Mouse (Mus musculus) Patski (cell line): ENCODE measurements around the gene Fubp1. TPM values are rescaled to one million over a fixed set of nuclear protein-coding genes. Genes with fewer than 3 reads are reported as not detected.

Experiments used
- ATAC-seq: fragments of 100-300 bp; one replicate; pipeline ENCODE4 v1.8.0; 2021
- CTCF ChIA-PET: fragments of 350-600 bp; sonication (Branson Sonifier 250); formaldehyde crosslinking; loops from one replicate; lab custom pipeline; 2022; ENCODE audit warnings: inconsistent platforms; lab: Charles Lee
- POLR2A ChIA-PET: fragments of 350-600 bp; sonication (Branson Sonifier 250); formaldehyde crosslinking; loops from one replicate; lab custom pipeline; 2022; ENCODE audit warnings: antibody characterized with exemption, inconsistent platforms; lab: Charles Lee
- DNase-seq: peaks from one replicate; pipeline ENCODE4 v3.0.0-alpha.2; 2011; ENCODE audit warnings: low read depth, low spot score
- H3K27me3 ChIP-seq: fragments of 371-371 bp; one replicate; pipeline ENCODE4 v1.5.1; 2021
- CTCF ChIP-seq: fragments of 100-300 bp; IDR thresholded peaks from one replicate; pipeline ENCODE4 v1.5.1; 2021
- in situ Hi-C: fragments of 300-500 bp; cut with MboI; formaldehyde crosslinking; loops from 3 replicates; pipeline ENCODE4 v1.11.1; 2018; ENCODE audit warnings: low pct_unique_long_range_greater_than_20kb, mixed read lengths
- polyA plus RNA-seq: library from polyadenylated mRNA; unstranded; gene quantifications from one replicate; pipeline ENCODE4 v1.2.3, GENCODE M21; 2021

Fubp1 gene
- polyA plus RNA-seq, 1 experiment from 2014 or later, result 102 TPM

- DNase-seq (no peak), ATAC-seq (no peak)
- ChIA-PET CTCF (interaction anchor here (1.4 to 3.7 kb wide), 4 partner anchors 8 to 93 kb away, joined by 4 to 19 read pairs (median 10); no protein-coding TSS in a partner anchor), POLR2A (interaction anchor here (1.0 to 2.0 kb wide), 2 partner anchors 10 to 22 kb away, joined by 3 to 5 read pairs; no protein-coding TSS in a partner anchor)
- TF ChIP-seq CTCF, result no peak
- H3K27me3 ChIP-seq, result no peaks in the 10 kb centered on the region
- in situ Hi-C loops, result no loop called here
These were observed 5.6 kb upstream of the Fubp1 start for GRCm38 (mm10) chr3:152204577-152204976.

- TF ChIP-seq CTCF, result no peak
- in situ Hi-C loops, result no loop called here
- H3K27me3 ChIP-seq, result no peaks in the 10 kb centered on the region
- POLR2A ChIA-PET, result no interaction called here
- CTCF ChIA-PET, result interaction anchor here (1.0 to 3.7 kb wide), 5 partner anchors 11 to 95 kb away, joined by 4 to 19 read pairs (median 12); no protein-coding TSS in a partner anchor
- DNase-seq (no peak), ATAC-seq (no peak)
These were observed 3.1 kb upstream of the Fubp1 start for GRCm38 (mm10) chr3:152207156-152207555.

GRCm38 (mm10) chr3:152208096-152208885, 1.9 kb upstream of the Fubp1 start:
- CTCF ChIA-PET, result interaction anchor here (0.6 to 1.5 kb wide), 6 partner anchors 9 to 98 kb away, joined by 3 to 7 read pairs (median 4); no protein-coding TSS in a partner anchor
- DNase-seq, result no peak
- in situ Hi-C loops, result no loop called here
- no peak for TF ChIP-seq CTCF
- POLR2A ChIA-PET, result interaction anchor here (0.8 to 1.9 kb wide), 3 partner anchors 13 to 66 kb away, joined by 3 to 7 read pairs (median 3); no protein-coding TSS in a partner anchor
- no peaks in the 10 kb centered on the region for H3K27me3 ChIP-seq
- ATAC-seq, result no peak

- CTCF ChIA-PET, result interaction anchor here (0.6 to 2.2 kb wide), 6 partner anchors 10 to 99 kb away, joined by 3 to 8 read pairs (median 5); no protein-coding TSS in a partner anchor
- in situ Hi-C loops, result no loop called here
- no peak for TF ChIP-seq CTCF
- no peak for DNase-seq
- ATAC-seq, result peak; percentile 27
- no peaks in the 10 kb centered on the region for H3K27me3 ChIP-seq
- POLR2A ChIA-PET, result interaction anchor here (0.7 to 1.9 kb wide), 5 partner anchors 14 to 87 kb away, joined by 3 to 7 read pairs (median 4); no protein-coding TSS in a partner anchor
These were observed 850 bp upstream of the Fubp1 start for GRCm38 (mm10) chr3:152209177-152209966.

- ChIA-PET POLR2A (interaction anchor here (0.6 to 2.2 kb wide), 10 partner anchors 9 to 99 kb away, joined by 3 to 8 read pairs (median 4); no protein-coding TSS in a partner anchor), CTCF (interaction anchor here (0.9 to 2.2 kb wide), 6 partner anchors 15 to 100 kb away, joined by 3 to 11 read pairs (median 6); no protein-coding TSS in a partner anchor)
- TF ChIP-seq CTCF, result no peak
- no peaks in the 10 kb centered on the region for H3K27me3 ChIP-seq
- peak; percentile 57 for ATAC-seq
- DNase-seq, result no peak
- in situ Hi-C loops, result no loop called here
These were observed 638 bp downstream of the Fubp1 start for GRCm38 (mm10) chr3:152210728-152211391.

GRCm38 (mm10) chr3:152211731-152212279, 1.6 kb downstream of the Fubp1 start:
- H3K27me3 ChIP-seq, result no peaks in the 10 kb centered on the region
- DNase-seq (no peak), ATAC-seq (no peak)
- TF ChIP-seq CTCF, result no peak
- ChIA-PET CTCF (interaction anchor here (0.9 to 2.1 kb wide), 6 partner anchors 13 to 101 kb away, joined by 3 to 11 read pairs (median 5); no protein-coding TSS in a partner anchor), POLR2A (interaction anchor here (0.8 to 2.2 kb wide), 7 partner anchors 13 to 100 kb away, joined by 3 to 8 read pairs (median 4); no protein-coding TSS in a partner anchor)
- in situ Hi-C loops, result no loop called here

GRCm38 (mm10) chr3:152213416-152213815, 3.2 kb downstream of the Fubp1 start:
- POLR2A ChIA-PET, result interaction anchor here (1.0 to 1.6 kb wide), 3 partner anchors 10 to 102 kb away, joined by 3 read pairs; no protein-coding TSS in a partner anchor
- no peak for ATAC-seq
- in situ Hi-C loops, result no loop called here
- H3K27me3 ChIP-seq, result no peaks in the 10 kb centered on the region
- TF ChIP-seq CTCF, result no peak
- CTCF ChIA-PET, result interaction anchor here (0.8 to 2.0 kb wide), 5 partner anchors 11 to 101 kb away, joined by 3 to 5 read pairs (median 3); no protein-coding TSS in a partner anchor
- no peak for DNase-seq

GRCm38 (mm10) chr3:152224918-152225317, 14.7 kb downstream of the Fubp1 start:
- CTCF ChIA-PET, result interaction anchor here (0.8 to 3.4 kb wide), 18 partner anchors 9 to 123 kb away, joined by 3 to 33 read pairs (median 4); no protein-coding TSS in a partner anchor
- POLR2A ChIA-PET, result interaction anchor here (0.8 to 1.4 kb wide), 4 partner anchors 10 to 114 kb away, joined by 3 to 4 read pairs (median 4); no protein-coding TSS in a partner anchor
- TF ChIP-seq CTCF, result peak; percentile 58
- no peak for ATAC-seq
- in situ Hi-C loops, result no loop called here
- no peaks in the 10 kb centered on the region for H3K27me3 ChIP-seq
- no peak for DNase-seq

GRCm38 (mm10) chr3:152225906-152226305, 15.7 kb downstream of the Fubp1 start:
- ChIA-PET POLR2A (interaction anchor here (0.8 to 1.5 kb wide), 4 partner anchors 15 to 115 kb away, joined by 3 to 5 read pairs (median 4); no protein-coding TSS in a partner anchor), CTCF (interaction anchor here (1.0 to 3.4 kb wide), 17 partner anchors 8 to 124 kb away, joined by 3 to 33 read pairs (median 5); no protein-coding TSS in a partner anchor)
- H3K27me3 ChIP-seq, result no peaks in the 10 kb centered on the region
- in situ Hi-C loops, result no loop called here
- ATAC-seq (no peak), DNase-seq (no peak)
- no peak for TF ChIP-seq CTCF
